Mouse (Mus musculus) MEL (cell line): ENCODE data around the gene 1700012A03Rik.

ENCODE experiments used
- BHLHE40 ChIP-seq: IDR thresholded peaks from 2 replicates; pipeline ENCODE4 v1.6.1; 2012; ENCODE audit warnings: low read depth, mild to moderate bottlenecking, inconsistent platforms, low read length, improper control_type of control experiment, borderline replicate concordance
- CTCF ChIP-seq, 3 experiments: IDR thresholded peaks in 2 of 3; conservative IDR thresholded peaks in 1 of 3; 2 replicates each; pipeline ENCODE4 v1.5.1; 2011 to 2012; ENCODE audit warnings: low read length in 3 of 3, low read depth in 2 of 3, mild to moderate bottlenecking in 2 of 3, improper control_type of control experiment in 1 of 3, inconsistent platforms in 1 of 3, mixed read lengths in 1 of 3, moderate library complexity in 1 of 3; ENCODE audit not compliant: control insufficient read depth in 1 of 3, insufficient read depth in 1 of 3, poor library complexity in 1 of 3, severe bottlenecking in 1 of 3
- E2F4 ChIP-seq: IDR thresholded peaks from 2 replicates; pipeline ENCODE4 v1.6.1; 2011; ENCODE audit warnings: low read depth, low read length, improper control_type of control experiment, borderline replicate concordance
- EP300 ChIP-seq, 2 experiments: IDR thresholded peaks; 2 replicates each; pipeline ENCODE4 v1.6.1; 2011; ENCODE audit warnings: improper control_type of control experiment in 2 of 2, low read length in 2 of 2, low read depth in 1 of 2, mild to moderate bottlenecking in 1 of 2
- ETS1 ChIP-seq: IDR thresholded peaks from 2 replicates; pipeline ENCODE4 v1.6.1; 2012; ENCODE audit warnings: low read depth, mild to moderate bottlenecking, inconsistent platforms, low read length, improper control_type of control experiment, moderate library complexity
- GATA1 ChIP-seq: IDR thresholded peaks from 2 replicates; pipeline ENCODE4 v1.6.1; 2011; ENCODE audit warnings: low read depth, low read length, improper control_type of control experiment
- HCFC1 ChIP-seq: IDR thresholded peaks from 2 replicates; pipeline ENCODE4 v1.6.1; 2012; ENCODE audit warnings: low read depth, mild to moderate bottlenecking, inconsistent platforms, low read length, improper control_type of control experiment, moderate library complexity
- KAT2A ChIP-seq: conservative IDR thresholded peaks from 2 replicates; pipeline ENCODE4 v1.6.1; 2012; ENCODE audit warnings: low read depth, low read length, improper control_type of control experiment, inconsistent platforms
- MAFK ChIP-seq: IDR thresholded peaks from 2 replicates; pipeline ENCODE4 v1.6.1; 2011; ENCODE audit warnings: low read depth, mild to moderate bottlenecking, low read length, improper control_type of control experiment, borderline replicate concordance
- POLR2A ChIP-seq, 2 experiments: IDR thresholded peaks; 2 replicates each; pipeline ENCODE4 v1.6.1; 2011 to 2012; ENCODE audit warnings: low read length in 2 of 2, mild to moderate bottlenecking in 2 of 2, control low read depth in 1 of 2, improper control_type of control experiment in 1 of 2, low read depth in 1 of 2, moderate library complexity in 1 of 2; ENCODE audit not compliant: control insufficient read depth in 1 of 2, insufficient read depth in 1 of 2, poor library complexity in 1 of 2
- POLR2AphosphoS2 ChIP-seq: IDR thresholded peaks from 2 replicates; pipeline ENCODE4 v1.6.1; 2011; ENCODE audit warnings: low read length, improper control_type of control experiment
- TAL1 ChIP-seq: IDR thresholded peaks from 2 replicates; pipeline ENCODE4 v1.6.1; 2012; ENCODE audit warnings: mild to moderate bottlenecking, inconsistent platforms, low read length, moderate library complexity, mixed read lengths
- USF1 ChIP-seq: IDR thresholded peaks from 2 replicates; pipeline ENCODE4 v1.6.1; 2014; ENCODE audit warnings: low read depth, mild to moderate bottlenecking, inconsistent platforms, low read length, improper control_type of control experiment, moderate library complexity

GRCm38 (mm10) chr6:32005914-32006313 lies 44.1 kb upstream of the 1700012A03Rik start:
- TF ChIP-seq E2F4 (no peak), POLR2A (IDR thresholded peaks at IDR 0.05; ENCODE audit: control insufficient read depth in 1 of 2, insufficient read depth in 1 of 2, low read depth in 1 of 2, low read length in 2 of 2, poor library complexity in 1 of 2) (no peak), POLR2AphosphoS2 (no peak), HCFC1 (no peak), TAL1 (no peak), CTCF (IDR thresholded peaks at IDR 0.05 in 2 of 3, conservative IDR thresholded peaks at IDR 0.05 in 1 of 3; ENCODE audit: control insufficient read depth in 1 of 3, insufficient read depth in 1 of 3, low read depth in 2 of 3, low read length in 3 of 3, poor library complexity in 1 of 3, severe bottlenecking in 1 of 3) (no peak), MAFK (no peak), USF1 (no peak), KAT2A (no peak), BHLHE40 (no peak), GATA1 (no peak), EP300 (IDR thresholded peaks at IDR 0.05; ENCODE audit: low read depth in 1 of 2, low read length in 2 of 2) (no peak), ETS1 (no peak)
